Mouse (Mus musculus) MEL (cell line): ENCODE results near the gene Map4. TPM values are rescaled to one million over a fixed set of nuclear protein-coding genes. Genes with fewer than 3 reads are reported as not detected.

ENCODE experiments used
- DNase-seq: peaks from one replicate; pipeline ENCODE4 v3.0.0; 2011; ENCODE audit warnings: low read depth, low spot score
- H3K27ac ChIP-seq: 2 replicates; pipeline ENCODE4 v1.5.1; 2012; ENCODE audit warnings: low read depth, mild to moderate bottlenecking, control low read depth, low read length, moderate library complexity; ENCODE audit not compliant: control insufficient read depth
- H3K27me3 ChIP-seq, 2 experiments: fragments of 150-350 bp in 1 of 2; sonication (generic) in 1 of 2; 2 replicates each; pipeline ENCODE4 v1.6.1; 2012; ENCODE audit warnings: low read length in 2 of 2, mild to moderate bottlenecking in 2 of 2, improper control_type of control experiment in 1 of 2, moderate library complexity in 1 of 2; ENCODE audit not compliant: insufficient read depth in 2 of 2, control insufficient read depth in 1 of 2
- H3K36me3 ChIP-seq, 2 experiments: 2 replicates each; pipeline ENCODE4 v1.6.1; 2012 to 2014; ENCODE audit warnings: low read length in 2 of 2, improper control_type of control experiment in 1 of 2, inconsistent platforms in 1 of 2, mild to moderate bottlenecking in 1 of 2; ENCODE audit not compliant: insufficient read depth in 2 of 2, control insufficient read depth in 1 of 2
- H3K4me1 ChIP-seq, 2 experiments: fragments of 150-350 bp in 1 of 2; sonication (generic) in 1 of 2; 2 replicates each; pipeline ENCODE4 v1.6.1; 2012; ENCODE audit warnings: low read length in 2 of 2, improper control_type of control experiment in 1 of 2, mild to moderate bottlenecking in 1 of 2; ENCODE audit not compliant: insufficient read depth in 2 of 2, control insufficient read depth in 1 of 2
- H3K4me3 ChIP-seq, 2 experiments: fragments of 150-350 bp in 1 of 2; sonication (generic) in 1 of 2; 2 replicates each; pipeline ENCODE4 v1.5.1; 2012; ENCODE audit warnings: low read depth in 2 of 2, low read length in 2 of 2, mild to moderate bottlenecking in 2 of 2, moderate library complexity in 2 of 2, control low read depth in 1 of 2, improper control_type of control experiment in 1 of 2; ENCODE audit not compliant: control insufficient read depth in 1 of 2, insufficient read depth in 1 of 2
- H3K79me2 ChIP-seq: 2 replicates; pipeline ENCODE4 v1.6.1; 2012; ENCODE audit warnings: mild to moderate bottlenecking, low read length, moderate library complexity; ENCODE audit not compliant: control insufficient read depth, poor library complexity, insufficient read depth
- H3K9ac ChIP-seq: 2 replicates; pipeline ENCODE4 v1.6.1; 2012; ENCODE audit warnings: low read depth, mild to moderate bottlenecking, control low read depth, low read length, moderate library complexity; ENCODE audit not compliant: control insufficient read depth, poor library complexity, severe bottlenecking
- H3K9me3 ChIP-seq: fragments of 150-350 bp; sonication (generic); replicated peaks from 2 replicates; pipeline ENCODE4 v1.6.1; 2012; ENCODE audit warnings: mild to moderate bottlenecking, low read length, improper control_type of control experiment, moderate library complexity; ENCODE audit not compliant: insufficient read depth
- BHLHE40 ChIP-seq: IDR thresholded peaks from 2 replicates; pipeline ENCODE4 v1.6.1; 2012; ENCODE audit warnings: low read depth, mild to moderate bottlenecking, inconsistent platforms, low read length, improper control_type of control experiment, borderline replicate concordance
- CTCF ChIP-seq, 3 experiments: IDR thresholded peaks in 2 of 3; conservative IDR thresholded peaks in 1 of 3; 2 replicates each; pipeline ENCODE4 v1.5.1; 2011 to 2012; ENCODE audit warnings: low read length in 3 of 3, low read depth in 2 of 3, mild to moderate bottlenecking in 2 of 3, improper control_type of control experiment in 1 of 3, inconsistent platforms in 1 of 3, mixed read lengths in 1 of 3, moderate library complexity in 1 of 3; ENCODE audit not compliant: control insufficient read depth in 1 of 3, insufficient read depth in 1 of 3, poor library complexity in 1 of 3, severe bottlenecking in 1 of 3
- ELF1 ChIP-seq: IDR thresholded peaks from 2 replicates; pipeline ENCODE4 v1.6.1; 2014; ENCODE audit warnings: low read depth, mild to moderate bottlenecking, inconsistent platforms, low read length, improper control_type of control experiment, moderate library complexity
- ETS1 ChIP-seq: IDR thresholded peaks from 2 replicates; pipeline ENCODE4 v1.6.1; 2012; ENCODE audit warnings: low read depth, mild to moderate bottlenecking, inconsistent platforms, low read length, improper control_type of control experiment, moderate library complexity
- MAZ ChIP-seq: IDR thresholded peaks from 2 replicates; pipeline ENCODE4 v1.6.1; 2012; ENCODE audit warnings: low read depth, mild to moderate bottlenecking, inconsistent platforms, low read length, improper control_type of control experiment
- MEF2A ChIP-seq: IDR thresholded peaks from 2 replicates; pipeline ENCODE4 v1.6.1; 2014; ENCODE audit warnings: low read depth, mild to moderate bottlenecking, inconsistent platforms, low read length, improper control_type of control experiment; ENCODE audit not compliant: poor library complexity, insufficient replicate concordance, severe bottlenecking; ENCODE audit errors: extremely low read depth
- MYB ChIP-seq: IDR thresholded peaks from 2 replicates; pipeline ENCODE4 v1.6.1; 2011; ENCODE audit warnings: mild to moderate bottlenecking, low read depth, low read length, improper control_type of control experiment
- POLR2A ChIP-seq, 2 experiments: IDR thresholded peaks; 2 replicates each; pipeline ENCODE4 v1.6.1; 2011 to 2012; ENCODE audit warnings: low read length in 2 of 2, mild to moderate bottlenecking in 2 of 2, control low read depth in 1 of 2, improper control_type of control experiment in 1 of 2, low read depth in 1 of 2, moderate library complexity in 1 of 2; ENCODE audit not compliant: control insufficient read depth in 1 of 2, insufficient read depth in 1 of 2, poor library complexity in 1 of 2
- POLR2AphosphoS2 ChIP-seq: IDR thresholded peaks from 2 replicates; pipeline ENCODE4 v1.6.1; 2011; ENCODE audit warnings: low read length, improper control_type of control experiment
- RAD21 ChIP-seq: IDR thresholded peaks from 2 replicates; pipeline ENCODE4 v1.6.1; 2011; ENCODE audit warnings: mild to moderate bottlenecking, low read depth, low read length, improper control_type of control experiment
- SIN3A ChIP-seq: IDR thresholded peaks from 2 replicates; pipeline ENCODE4 v1.6.1; 2012; ENCODE audit warnings: low read length, improper control_type of control experiment, inconsistent platforms
- SMC3 ChIP-seq: IDR thresholded peaks from 2 replicates; pipeline ENCODE4 v1.6.1; 2011; ENCODE audit warnings: low read depth, low read length, improper control_type of control experiment
- UBTF ChIP-seq: IDR thresholded peaks from 2 replicates; pipeline ENCODE4 v1.6.1; 2012; ENCODE audit warnings: low read depth, mild to moderate bottlenecking, inconsistent platforms, low read length, improper control_type of control experiment, moderate library complexity, borderline replicate concordance; ENCODE audit not compliant: insufficient read depth
- ZC3H11A ChIP-seq: IDR thresholded peaks from 2 replicates; pipeline ENCODE4 v1.6.1; 2012; ENCODE audit warnings: low read depth, mild to moderate bottlenecking, inconsistent platforms, low read length, improper control_type of control experiment
- ZNF384 ChIP-seq: IDR thresholded peaks from 2 replicates; pipeline ENCODE4 v1.6.1; 2012; ENCODE audit warnings: low read depth, mild to moderate bottlenecking, inconsistent platforms, low read length, improper control_type of control experiment
- polyA plus RNA-seq, 2 experiments: library from polyadenylated mRNA; stranded (reverse) in 1 of 2; unstranded in 1 of 2; fragments of >175 nt in 1 of 2; fragments of >200 nt in 1 of 2; gene quantifications; 2 replicates each; pipeline versions ENCODE4 v1.2.1 to v1.2.4; 2012; ENCODE audit warnings: low replicate concordance in 2 of 2, low read depth in 1 of 2; ENCODE audit not compliant: insufficient read length in 2 of 2, insufficient read depth in 1 of 2, missing spikeins in 1 of 2
- total RNA-seq: library from RNA; depleted of rRNA; stranded (reverse); fragments of 300-350 nt; gene quantifications from 2 replicates; pipeline ENCODE4 v1.2.3, GENCODE M21; 2012

The Map4 gene
- total and polyA plus RNA-seq, 3 experiments = 14.5 to 47.8 TPM; not detected in 1

DNA sequence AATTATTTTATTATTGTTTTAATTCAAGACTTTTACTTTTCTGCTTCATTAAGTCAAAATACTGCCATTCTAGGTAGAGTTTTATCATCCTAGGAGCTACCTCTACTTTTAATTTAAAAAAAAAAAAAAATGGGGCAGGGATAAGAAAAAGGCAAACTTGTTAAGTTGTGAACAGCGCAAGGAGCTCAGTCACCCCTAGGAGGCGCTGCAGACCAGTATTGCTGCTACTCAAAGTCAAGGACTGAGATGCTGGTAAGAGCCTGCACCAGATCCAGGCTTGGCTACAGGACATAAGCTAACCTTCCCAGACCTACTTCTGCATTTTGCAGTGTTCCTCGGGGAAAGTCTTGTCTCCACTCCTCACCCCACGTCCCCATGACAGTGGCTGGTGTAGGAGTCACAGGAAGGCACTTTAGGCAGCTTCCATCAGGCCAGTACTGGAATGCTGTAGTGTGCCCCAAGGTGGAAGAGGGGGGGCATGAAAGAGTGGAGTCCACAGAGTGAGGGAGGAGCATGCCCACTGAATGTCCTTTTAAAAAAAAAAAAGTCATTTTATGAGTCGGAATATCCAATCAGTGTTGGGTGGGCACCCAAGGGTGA, 38.5 kb upstream of the Map4 start:
- no peaks in the 10 kb centered on the region for H3K4me1 ChIP-seq
- H3K79me2 ChIP-seq = no peaks in the 10 kb centered on the region
- peak; percentile 38; the same call in 1 of the 2 replicates for TF ChIP-seq ZC3H11A
- TF ChIP-seq SIN3A = no peak
- TF ChIP-seq RAD21 = peak; percentile 70
- TF ChIP-seq UBTF = no peak
- TF ChIP-seq CTCF (IDR thresholded peaks at IDR 0.05 in 2 of 3, conservative IDR thresholded peaks at IDR 0.05 in 1 of 3; ENCODE audit: control insufficient read depth in 1 of 3, insufficient read depth in 1 of 3, low read depth in 2 of 3, low read length in 3 of 3, poor library complexity in 1 of 3, severe bottlenecking in 1 of 3) = peak; percentile 78 to 88 (median 86)
- peak; percentile 90 for TF ChIP-seq ZNF384
- no peak for TF ChIP-seq ETS1
- TF ChIP-seq SMC3 = peak; percentile 37
- peaks cover 0 to 25% of the 10 kb centered on the region in 2 experiments; a peak in 2 of 4 replicates for H3K36me3 ChIP-seq
- H3K27ac ChIP-seq = no peak overlapping the region
- peak; percentile 88 for DNase-seq
- H3K9ac ChIP-seq = no peak overlapping the region
- H3K9me3 ChIP-seq = no peaks in the 10 kb centered on the region
- H3K27me3 ChIP-seq = no peaks in the 10 kb centered on the region
- no peak overlapping the region for H3K4me3 ChIP-seq

DNA sequence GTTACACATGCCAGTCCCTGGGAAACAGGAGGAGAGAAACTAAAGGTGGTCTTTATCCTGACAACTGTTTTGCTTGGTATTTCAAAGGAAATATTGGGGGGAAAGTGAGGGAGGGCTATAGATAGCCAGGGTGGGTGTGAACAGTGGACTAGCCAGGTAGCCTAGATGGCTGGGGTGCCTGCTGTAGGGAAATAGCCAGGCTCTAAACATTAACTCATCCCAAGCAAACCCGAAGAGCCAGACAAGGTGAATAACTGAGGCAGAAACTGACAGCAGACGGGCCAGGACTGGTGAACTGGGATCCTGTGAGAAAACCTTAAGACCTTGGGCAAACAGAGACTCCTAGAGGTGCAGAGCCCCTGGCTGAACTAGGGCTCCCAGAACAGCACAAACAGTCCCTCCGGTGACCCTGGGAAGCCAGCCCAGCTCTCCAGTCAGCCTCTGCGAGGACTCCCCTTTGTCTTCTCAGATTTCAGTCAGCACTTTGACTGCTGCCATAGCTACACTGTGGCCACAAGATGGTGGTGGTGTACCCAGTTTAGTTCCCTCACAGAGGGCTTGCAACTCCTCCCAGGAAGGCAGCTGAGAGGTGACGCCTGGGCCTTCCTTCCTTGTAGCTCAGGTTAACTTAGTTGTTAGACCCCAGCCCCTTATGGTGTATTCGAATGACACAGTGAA, 36.7 kb upstream of the Map4 start:
- no peak overlapping the region for H3K4me3 ChIP-seq
- peak; percentile 75 for DNase-seq
- H3K27me3 ChIP-seq = no peaks in the 10 kb centered on the region
- no peak overlapping the region for H3K9ac ChIP-seq
- H3K9me3 ChIP-seq = no peaks in the 10 kb centered on the region
- no peak overlapping the region for H3K27ac ChIP-seq
- peaks cover 0 to 17% of the 10 kb centered on the region in 2 experiments; a peak in 2 of 4 replicates for H3K36me3 ChIP-seq
- H3K4me1 ChIP-seq = no peaks in the 10 kb centered on the region
- no peaks in the 10 kb centered on the region for H3K79me2 ChIP-seq
- TF ChIP-seq BHLHE40 (no peak), CTCF (IDR thresholded peaks at IDR 0.05 in 2 of 3, conservative IDR thresholded peaks at IDR 0.05 in 1 of 3; ENCODE audit: control insufficient read depth in 1 of 3, insufficient read depth in 1 of 3, low read depth in 2 of 3, low read length in 3 of 3, poor library complexity in 1 of 3, severe bottlenecking in 1 of 3) (peak; percentile 44 to 71 (median 53)), POLR2AphosphoS2 (no peak), SMC3 (peak; percentile 65), POLR2A (IDR thresholded peaks at IDR 0.05; ENCODE audit: control insufficient read depth in 1 of 2, insufficient read depth in 1 of 2, low read depth in 1 of 2, low read length in 2 of 2, poor library complexity in 1 of 2) (peak in 1 of 2 experiments; percentile 15; a peak in 1 of 4 replicates), RAD21 (peak; percentile 64)

DNA sequence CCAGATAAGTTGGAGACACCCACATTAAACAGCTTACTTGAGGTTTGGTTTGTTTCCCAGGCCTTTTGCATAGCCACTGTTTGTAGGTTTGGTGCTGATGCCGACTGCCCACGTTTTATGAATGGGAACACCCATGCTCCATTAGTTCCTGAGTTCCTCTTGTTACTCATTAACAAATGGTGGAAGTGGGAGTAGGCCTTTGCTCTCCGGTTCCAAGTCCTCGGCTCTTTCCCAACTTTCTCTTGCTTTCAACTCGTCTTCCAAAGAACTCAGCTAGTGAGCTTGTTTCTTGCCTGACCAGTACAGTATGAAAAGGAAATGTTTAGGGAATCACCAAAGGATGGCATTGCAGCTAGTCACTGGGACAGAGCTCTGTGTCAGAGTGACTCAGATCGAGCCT, 35.7 kb upstream of the Map4 start:
- Histone ChIP-seq H3K9ac (no peak overlapping the region), H3K4me3 (no peak overlapping the region), H3K4me1 (no peaks in the 10 kb centered on the region), H3K79me2 (no peaks in the 10 kb centered on the region), H3K27ac (no peak overlapping the region), H3K27me3 (no peaks in the 10 kb centered on the region), H3K36me3 (peaks cover 0 to 9% of the 10 kb centered on the region in 2 experiments; a peak in 2 of 4 replicates), H3K9me3 (no peaks in the 10 kb centered on the region)
- no peak for DNase-seq
- TF ChIP-seq MAZ (no peak), ELF1 (no peak), MEF2A (no peak), SMC3 (no peak), POLR2A (IDR thresholded peaks at IDR 0.05; ENCODE audit: control insufficient read depth in 1 of 2, insufficient read depth in 1 of 2, low read depth in 1 of 2, low read length in 2 of 2, poor library complexity in 1 of 2) (no peak), MYB (no peak)
